Mouse (Mus musculus) liver, adult 2 months (tissue): ENCODE results near the gene Ucn2. TPM values are rescaled to one million over a fixed set of nuclear protein-coding genes. Genes with fewer than 3 reads are reported as not detected.

ENCODE experiments used
- DNase-seq: peaks from one replicate; pipeline ENCODE4 v3.0.0-alpha.2; 2011; ENCODE audit warnings: low read depth, low spot score; ENCODE audit errors: extremely low read depth
- H3K27ac ChIP-seq: fragments of 200-500 bp; replicated peaks from 2 replicates; pipeline ENCODE4 v1.5.1; 2012; ENCODE audit warnings: low read depth, mild to moderate bottlenecking, control low read depth, inconsistent platforms, low read length; ENCODE audit not compliant: insufficient read depth
- H3K27me3 ChIP-seq: fragments of 200-500 bp; 2 replicates; pipeline ENCODE4 v1.6.1; 2012; ENCODE audit warnings: mild to moderate bottlenecking, moderate library complexity, low read length, inconsistent platforms; ENCODE audit not compliant: control insufficient read depth, insufficient read depth
- H3K36me3 ChIP-seq: fragments of 200-500 bp; 2 replicates; pipeline ENCODE4 v1.6.1; 2012; ENCODE audit warnings: low read length, inconsistent platforms; ENCODE audit not compliant: control insufficient read depth, insufficient read depth
- H3K4me1 ChIP-seq: fragments of 200-500 bp; 2 replicates; pipeline ENCODE4 v1.6.1; 2011; ENCODE audit warnings: low read length; ENCODE audit not compliant: control insufficient read depth, insufficient read depth
- H3K4me3 ChIP-seq: fragments of 200-500 bp; 2 replicates; pipeline ENCODE4 v1.5.1; 2011; ENCODE audit warnings: low read depth, mild to moderate bottlenecking, control low read depth, low read length, moderate library complexity; ENCODE audit not compliant: insufficient read depth
- H3K79me2 ChIP-seq: fragments of 200-500 bp; 2 replicates; pipeline ENCODE4 v1.6.1; 2012; ENCODE audit warnings: inconsistent platforms, mild to moderate bottlenecking, low read length, moderate library complexity; ENCODE audit not compliant: control insufficient read depth, insufficient read depth
- H3K9ac ChIP-seq: fragments of 200-500 bp; 2 replicates; pipeline ENCODE4 v1.6.1; 2012; ENCODE audit warnings: low read depth, mild to moderate bottlenecking, control low read depth, inconsistent platforms, low read length
- CTCF ChIP-seq: fragments of 200-500 bp; IDR thresholded peaks from 2 replicates; pipeline ENCODE4 v1.5.1; 2011; ENCODE audit warnings: low read depth, low read length, control low read depth
- POLR2A ChIP-seq: fragments of 200-500 bp; IDR thresholded peaks from 2 replicates; pipeline ENCODE4 v1.6.1; 2011; ENCODE audit warnings: low read length, control low read depth; ENCODE audit not compliant: insufficient read depth; ENCODE audit errors: extremely low read depth
- WGBS: fragments of 180-500 bp; shearing (Covaris S2); methylation state at CpG from one replicate; pipeline ENCODE4 v1.1.7; 2018; 5-methylcytosine and 5-hydroxymethylcytosine counted together
- polyA plus RNA-seq: library from polyadenylated mRNA; depleted of rRNA; stranded (reverse); fragments of >200 nt; gene quantifications from 2 replicates; pipeline ENCODE4 v1.2.3, GENCODE M21; 2012
- total RNA-seq: library from RNA; depleted of rRNA; stranded (reverse); fragments of >200 nt; gene quantifications from 2 replicates; pipeline ENCODE4 v1.2.3, GENCODE M21; 2014

Ucn2 gene
- total and polyA plus RNA-seq, 2 experiments: not detected

DNA sequence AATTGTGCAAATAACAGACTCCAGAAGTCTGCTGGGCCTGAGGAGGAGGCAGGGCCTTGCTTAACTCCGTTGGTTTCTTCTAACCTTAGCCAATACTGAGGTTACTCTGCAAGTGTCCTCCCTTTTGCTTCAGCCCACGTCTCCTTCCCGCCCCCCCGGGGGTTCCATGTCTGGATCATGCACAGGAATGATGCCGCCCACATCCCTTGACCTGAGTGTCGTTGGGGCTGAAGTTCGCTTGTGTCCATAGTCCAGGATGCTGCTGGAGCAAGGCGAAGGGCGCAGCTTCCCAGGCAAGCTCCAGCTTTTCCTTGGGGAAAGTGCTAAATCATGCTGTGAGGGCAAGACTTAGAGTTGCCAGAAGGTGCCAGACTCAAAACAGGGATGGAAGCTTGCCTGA lies 10.6 kb downstream of the Ucn2 start:
- WGBS: 34% methylated on average over 9 of the region's 9 CpGs
- Histone ChIP-seq H3K4me1 (no peaks in the 10 kb centered on the region), H3K36me3 (no peaks in the 10 kb centered on the region), H3K9ac (no peak overlapping the region), H3K27ac (no peak overlapping the region), H3K79me2 (no peaks in the 10 kb centered on the region), H3K4me3 (no peak overlapping the region), H3K27me3 (no peaks in the 10 kb centered on the region)
- DNase-seq: no peak
- TF ChIP-seq POLR2A (no peak), CTCF (no peak)

DNA sequence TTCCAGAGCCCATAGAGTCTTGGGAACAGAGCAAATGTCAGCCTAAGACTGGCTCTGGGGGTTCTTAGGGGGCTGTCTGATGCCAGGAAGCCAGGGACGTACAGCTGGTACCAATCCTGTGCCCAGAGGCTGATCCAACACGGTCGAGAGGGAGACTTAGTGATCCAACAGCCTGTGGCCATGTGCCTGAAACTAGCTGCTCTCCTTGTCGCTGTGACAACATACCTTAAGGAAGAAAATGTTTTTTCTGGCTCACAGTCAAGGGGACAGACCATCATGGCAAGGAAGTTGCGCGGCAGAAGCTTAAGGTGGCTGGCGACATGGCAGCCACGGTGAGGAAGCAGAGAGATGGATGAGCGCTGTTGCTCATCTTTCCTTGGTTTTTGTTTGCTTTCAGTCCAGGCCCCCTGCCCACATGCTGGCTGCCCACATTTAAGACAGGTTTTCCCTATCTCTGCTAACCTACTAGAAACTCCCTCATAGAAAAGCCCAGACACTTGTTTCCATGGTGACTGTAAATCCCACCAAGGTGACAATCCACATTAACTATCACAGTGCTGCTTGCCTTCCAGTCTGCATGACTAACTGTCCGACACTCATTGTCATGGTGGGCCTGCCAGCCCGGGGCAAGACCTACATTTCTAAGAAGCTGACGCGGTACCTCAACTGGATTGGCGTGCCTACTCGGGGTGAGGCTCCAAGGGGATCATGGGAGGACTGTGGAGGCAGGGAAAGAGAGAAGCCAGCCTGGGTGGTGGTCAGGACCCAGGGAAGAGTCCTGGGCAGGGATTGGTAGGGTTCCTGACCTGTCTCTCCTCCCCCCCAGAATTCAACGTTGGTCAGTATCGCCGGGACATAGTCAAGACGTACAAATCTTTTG lies 12.7 kb downstream of the Ucn2 start:
- no peak overlapping the region for H3K4me3 ChIP-seq
- H3K36me3 ChIP-seq: no peaks in the 10 kb centered on the region
- 82% methylated on average over 19 of the region's 19 CpGs for WGBS
- TF ChIP-seq CTCF (no peak), POLR2A (no peak)
- H3K27ac ChIP-seq: 0 out of 2 replicates have a peak overlapping the region, but pooled peaks have one; percentile 12
- 0 out of 2 replicates have a peak overlapping the region, but pooled peaks have one; percentile 6 for H3K9ac ChIP-seq
- no peaks in the 10 kb centered on the region for H3K79me2 ChIP-seq
- no peaks in the 10 kb centered on the region for H3K27me3 ChIP-seq
- H3K4me1 ChIP-seq: no peaks in the 10 kb centered on the region
- DNase-seq: no peak

DNA sequence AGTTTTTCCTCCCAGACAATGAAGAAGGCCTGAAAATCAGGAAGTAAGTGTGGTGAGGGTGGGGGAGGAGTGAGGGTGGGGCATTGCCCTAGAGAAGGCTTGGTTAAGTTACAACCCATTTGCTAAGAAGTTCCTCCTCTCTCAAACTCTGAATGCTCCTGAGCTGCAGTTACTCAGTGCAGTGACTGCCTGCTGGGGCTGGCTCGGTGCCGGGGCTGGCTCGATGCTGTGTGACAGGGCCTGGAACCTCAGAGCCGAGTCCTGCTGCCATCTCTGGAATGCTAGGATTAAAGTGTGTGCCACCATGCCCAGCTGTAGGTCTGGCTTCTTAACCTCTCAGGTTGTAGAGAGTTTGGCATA lies 13.3 kb downstream of the Ucn2 start:
- Histone ChIP-seq H3K9ac (no peak overlapping the region), H3K36me3 (no peaks in the 10 kb centered on the region), H3K27me3 (no peaks in the 10 kb centered on the region), H3K4me1 (no peaks in the 10 kb centered on the region), H3K27ac (no peak overlapping the region), H3K79me2 (no peaks in the 10 kb centered on the region), H3K4me3 (no peak overlapping the region)
- no peak for DNase-seq
- TF ChIP-seq CTCF: no peak
- TF ChIP-seq POLR2A: no peak
- 90% methylated on average over 4 of the region's 4 CpGs for WGBS

DNA sequence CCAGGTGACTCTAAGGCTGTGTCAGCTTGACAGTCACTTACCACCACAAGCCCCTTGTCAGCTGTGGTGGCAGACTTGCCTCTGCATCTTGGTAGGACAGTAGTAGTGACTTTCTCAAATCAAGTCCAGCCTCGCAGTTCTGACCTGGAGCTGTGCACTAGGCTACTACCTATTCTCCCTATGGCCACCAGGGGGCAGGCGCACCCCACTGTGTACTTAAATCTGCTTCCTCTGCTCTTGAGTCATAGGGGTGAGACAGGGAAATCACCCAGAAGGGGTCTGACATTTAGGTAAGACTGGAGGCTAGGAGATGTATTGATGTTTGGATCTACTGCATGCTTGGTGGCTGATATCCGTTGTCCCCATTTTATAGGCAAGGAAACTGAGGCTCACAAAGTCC lies 14.9 kb downstream of the Ucn2 start:
- 11% methylated on average over 3 of the region's 3 CpGs for WGBS
- peak; percentile 46 for DNase-seq
- TF ChIP-seq POLR2A (no peak), CTCF (peak; percentile 96)
- Histone ChIP-seq H3K4me3 (no peak overlapping the region), H3K4me1 (no peaks in the 10 kb centered on the region), H3K27me3 (no peaks in the 10 kb centered on the region), H3K36me3 (no peaks in the 10 kb centered on the region), H3K27ac (no peak overlapping the region), H3K9ac (no peak overlapping the region), H3K79me2 (no peaks in the 10 kb centered on the region)

DNA sequence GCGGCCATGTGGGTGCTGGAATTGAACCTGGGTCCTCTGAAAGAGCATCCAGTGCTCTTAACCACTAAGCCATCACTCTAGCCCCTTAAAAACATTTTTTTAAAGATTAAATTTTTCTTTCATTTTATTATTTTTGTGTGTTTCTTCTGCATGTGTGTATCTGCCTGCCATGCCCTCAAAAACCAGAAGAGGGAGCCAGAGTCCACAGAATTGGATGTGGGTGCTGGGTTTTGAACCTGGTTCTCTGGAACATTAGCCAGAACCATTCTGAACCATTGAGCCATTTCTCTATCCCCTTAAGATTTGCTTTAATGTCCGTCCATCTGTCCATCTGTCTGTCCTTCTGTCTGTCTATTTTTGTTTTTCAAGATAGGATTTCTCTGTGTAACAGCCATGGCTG lies 17.4 kb downstream of the Ucn2 start:
- Histone ChIP-seq H3K4me1 (no peaks in the 10 kb centered on the region; the same call in 1 of the 2 replicates), H3K4me3 (no peak overlapping the region), H3K27me3 (no peaks in the 10 kb centered on the region), H3K9ac (no peak overlapping the region), H3K27ac (no peak overlapping the region), H3K36me3 (no peaks in the 10 kb centered on the region), H3K79me2 (no peaks in the 10 kb centered on the region)
- 67% methylated on average over 2 of the region's 2 CpGs for WGBS
- peak; percentile 58 for TF ChIP-seq CTCF
- TF ChIP-seq POLR2A: no peak
- peak; percentile 33 for DNase-seq

DNA sequence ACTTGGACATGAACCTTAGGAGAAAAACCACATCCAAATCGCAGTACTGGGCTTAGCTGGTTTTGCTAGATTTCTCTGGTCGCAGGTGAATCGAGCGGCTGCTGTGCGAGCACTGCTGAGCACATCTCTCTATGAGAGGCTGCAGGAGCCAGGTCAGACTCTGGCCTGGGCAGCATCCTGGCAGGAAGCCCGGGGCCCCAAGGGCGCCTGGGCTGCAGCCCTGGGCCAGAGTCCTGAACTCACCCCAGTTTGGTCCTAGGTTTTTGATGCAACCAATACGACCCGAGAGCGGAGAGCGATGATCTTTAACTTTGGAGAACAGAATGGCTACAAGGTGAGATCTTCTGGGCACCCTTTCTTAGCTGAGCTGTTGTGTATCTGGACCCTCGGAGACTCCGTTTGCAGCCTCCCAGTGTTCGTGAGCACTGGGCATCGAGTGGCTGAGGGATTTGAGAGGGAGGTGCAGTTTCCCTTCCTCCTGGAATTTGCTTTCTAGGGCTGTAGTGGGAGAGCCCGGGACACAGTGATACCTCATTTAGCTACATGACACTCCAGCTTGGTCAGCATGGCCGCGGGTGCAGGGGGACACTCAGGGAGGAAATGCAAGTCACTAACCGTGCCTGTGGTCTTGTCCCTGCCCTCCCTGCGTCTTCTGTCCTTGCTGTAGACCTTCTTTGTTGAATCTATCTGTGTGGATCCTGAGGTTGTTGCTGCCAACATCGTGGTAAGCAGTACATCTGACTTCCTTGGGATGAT lies 21.4 kb downstream of the Ucn2 start:
- DNase-seq: peak; percentile 73
- H3K27me3 ChIP-seq: no peaks in the 10 kb centered on the region
- H3K4me3 ChIP-seq: no peak overlapping the region
- 51% methylated on average over 21 of the region's 21 CpGs for WGBS
- no peak overlapping the region for H3K9ac ChIP-seq
- TF ChIP-seq CTCF: no peak
- no peak for TF ChIP-seq POLR2A
- no peak overlapping the region for H3K27ac ChIP-seq
- no peaks in the 10 kb centered on the region for H3K79me2 ChIP-seq
- no peaks in the 10 kb centered on the region for H3K36me3 ChIP-seq
- H3K4me1 ChIP-seq: peaks cover 2% of the 10 kb centered on the region
